Mouse (Mus musculus) right cerebral cortex, postnatal 4 days (tissue): ENCODE data around the gene Zc3h7a.

Source experiments
- DNase-seq: peaks from one replicate; pipeline ENCODE4 v3.0.0-alpha.2; 2022

Gene Zc3h7a

DNA sequence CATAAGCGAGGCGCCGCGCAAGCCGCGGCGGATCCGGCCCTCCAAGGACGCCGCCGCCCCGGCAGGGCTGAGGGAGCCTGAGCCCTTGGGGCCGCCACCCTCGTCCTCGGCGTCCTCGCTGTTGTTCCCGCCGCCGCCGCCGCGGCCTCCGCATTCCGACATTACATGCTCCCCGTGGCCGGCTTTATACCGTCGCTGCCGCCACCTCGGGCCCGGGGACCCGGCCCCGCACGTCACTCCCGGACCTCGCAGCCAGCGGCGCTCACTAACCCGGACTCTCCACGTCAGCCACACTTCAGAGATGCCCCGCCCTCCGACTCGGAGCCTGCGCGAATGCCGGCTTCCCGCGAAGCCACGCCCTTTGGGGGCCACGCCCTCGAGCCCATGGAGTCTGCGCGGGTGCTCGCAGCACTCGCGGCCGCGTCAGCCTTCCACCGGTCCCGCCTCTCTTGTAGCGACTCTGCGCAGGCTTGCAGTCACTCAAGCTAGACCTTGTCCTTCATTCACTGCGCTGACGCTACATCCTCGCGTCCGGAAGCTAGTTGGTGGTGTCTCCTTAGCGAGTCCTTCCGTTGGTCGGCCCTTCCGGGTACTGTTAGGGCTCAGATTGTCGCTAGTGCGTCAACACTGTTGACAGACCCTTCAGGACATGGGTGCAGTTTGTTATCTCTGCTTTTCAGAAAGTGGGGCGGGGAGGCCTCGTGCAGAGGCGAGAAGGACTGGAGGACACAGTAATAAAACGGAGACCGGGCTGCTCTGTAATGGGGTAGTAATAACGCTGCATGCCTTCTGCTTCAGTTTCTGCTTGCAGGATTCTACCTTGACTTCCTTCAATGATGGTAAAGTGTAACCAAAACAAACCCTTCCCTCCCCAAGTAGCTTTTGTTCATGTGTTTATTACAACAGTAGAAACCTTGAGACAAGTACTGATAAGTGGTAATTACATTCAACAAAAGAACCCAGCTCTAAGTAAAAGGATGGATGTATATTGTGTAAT lies 41.5 kb downstream of the Zc3h7a start, which contains the start of gene Txndc11:
Gene Txndc11, minus strand, starts transcription at position 303 of the 997 bp plus-strand sequence.
- peak; percentile 98 for DNase-seq

DNA sequence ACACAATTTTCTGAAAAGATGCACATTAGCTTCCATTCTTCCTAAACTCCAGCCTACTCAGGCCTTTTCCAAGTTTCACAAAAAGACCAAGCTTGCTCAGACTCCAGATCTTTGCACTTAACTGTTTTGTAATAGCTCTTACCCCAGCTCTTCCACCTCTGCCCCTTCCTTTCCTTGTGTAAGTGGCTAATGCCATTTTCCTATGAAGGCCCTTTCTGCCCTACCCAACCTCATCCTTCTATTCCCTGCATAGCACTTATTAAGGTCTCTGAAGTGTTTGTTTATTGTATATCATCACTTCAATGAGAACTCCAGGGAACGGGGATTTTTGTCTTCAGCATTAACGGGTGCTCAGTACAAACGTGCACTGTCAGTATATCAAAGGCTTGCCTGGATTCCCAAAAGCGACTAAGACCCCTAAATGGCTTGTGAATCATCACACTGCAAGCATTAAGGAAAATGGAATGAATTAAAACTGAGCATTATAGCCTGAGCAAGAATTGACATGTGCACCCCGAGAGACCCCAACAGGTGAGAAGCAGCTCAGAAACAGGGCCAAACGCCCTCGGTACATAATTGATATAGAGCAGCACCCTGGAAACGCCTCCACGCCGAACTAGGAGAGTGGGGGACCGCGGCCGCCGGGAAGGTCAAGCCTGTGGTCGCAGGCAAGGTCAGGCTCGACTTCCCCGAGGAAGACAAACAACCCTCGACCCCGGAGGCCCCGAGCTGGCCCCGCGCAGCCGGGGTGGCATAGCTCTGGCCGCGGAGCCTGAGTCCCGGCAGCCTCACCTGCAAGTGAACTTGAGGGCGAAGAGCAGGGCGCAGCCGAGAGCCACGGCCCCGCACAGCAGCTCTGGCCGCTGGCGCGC lies 42.5 kb downstream of the Zc3h7a start:
- no peak for DNase-seq

DNA sequence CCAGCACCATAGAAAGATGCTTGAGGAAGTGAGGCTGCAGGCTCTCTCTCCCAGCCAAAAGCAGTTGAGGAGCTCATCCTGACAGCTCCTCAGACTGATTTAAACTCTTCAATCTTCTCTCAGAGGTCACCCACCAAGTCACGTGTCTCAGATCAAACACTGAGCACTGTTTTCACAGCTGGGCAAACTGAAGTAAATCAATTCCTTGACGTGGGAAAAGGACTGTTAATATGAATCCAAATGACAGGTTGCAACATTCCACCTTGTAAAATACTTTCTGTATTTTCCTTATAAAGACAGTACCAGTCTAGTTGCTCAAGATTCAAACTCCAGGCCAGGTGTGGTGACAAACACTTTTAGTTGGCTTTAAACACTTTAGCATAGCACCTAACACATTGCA lies 43.4 kb downstream of the Zc3h7a start:
- no peak for DNase-seq

- DNase-seq, result no peak
Observed at GRCm38 (mm10) chr16:11128301-11128700, 47.9 kb downstream of the Zc3h7a start.

- DNase-seq, result no peak
Observed at GRCm38 (mm10) chr16:11125371-11125770, 50.8 kb downstream of the Zc3h7a start.

- no peak for DNase-seq
Observed at GRCm38 (mm10) chr16:11124110-11124509, 52.1 kb downstream of the Zc3h7a start.

- DNase-seq, result no peak
Observed at GRCm38 (mm10) chr16:11122625-11123024, 53.6 kb downstream of the Zc3h7a start.

DNA sequence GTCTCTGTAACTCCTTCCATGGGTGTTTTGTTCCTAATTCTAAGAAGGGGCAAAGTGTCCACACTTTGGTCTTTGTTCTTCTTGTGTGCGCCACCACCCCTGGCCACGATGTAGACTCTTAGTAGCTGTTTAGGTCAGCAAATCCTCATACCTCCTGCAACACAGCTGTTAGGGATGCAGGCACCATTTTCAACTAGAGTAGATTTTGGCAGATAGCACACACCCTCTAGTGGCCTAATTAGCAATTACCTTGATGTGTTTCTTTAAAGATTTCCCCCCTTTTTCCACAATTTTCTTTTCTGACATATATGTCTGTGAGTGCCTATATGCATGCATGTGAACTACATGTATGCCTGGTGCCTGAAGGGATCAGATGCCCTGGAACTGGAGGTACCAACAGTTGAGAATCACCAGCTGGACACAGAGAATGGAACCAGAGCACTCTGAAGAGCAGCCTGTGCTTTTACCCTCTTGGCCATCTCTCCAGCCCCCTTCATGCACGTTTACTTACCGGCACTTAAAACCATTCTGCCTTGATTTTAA lies 66.9 kb downstream of the Zc3h7a start:
- no peak for DNase-seq

DNA sequence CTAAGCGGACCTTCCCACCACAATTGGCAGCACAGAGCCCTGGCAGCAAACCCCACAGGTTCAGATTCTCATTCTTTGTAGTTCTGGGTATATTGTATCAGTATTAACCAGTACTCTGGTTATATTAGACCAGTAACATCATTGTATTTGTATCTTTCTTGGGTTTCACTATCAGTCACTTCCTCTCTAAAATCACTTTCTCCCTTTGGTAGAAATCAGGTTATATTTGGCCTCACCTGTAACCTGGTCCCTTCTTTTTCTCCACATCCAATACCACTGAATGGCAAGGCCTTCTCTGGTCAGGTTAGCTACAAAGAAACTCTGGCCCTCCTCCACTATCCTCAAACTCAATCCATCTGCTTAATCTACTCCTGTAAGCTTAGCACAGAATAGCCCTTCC lies 71.3 kb downstream of the Zc3h7a start:
- DNase-seq, result no peak

DNA sequence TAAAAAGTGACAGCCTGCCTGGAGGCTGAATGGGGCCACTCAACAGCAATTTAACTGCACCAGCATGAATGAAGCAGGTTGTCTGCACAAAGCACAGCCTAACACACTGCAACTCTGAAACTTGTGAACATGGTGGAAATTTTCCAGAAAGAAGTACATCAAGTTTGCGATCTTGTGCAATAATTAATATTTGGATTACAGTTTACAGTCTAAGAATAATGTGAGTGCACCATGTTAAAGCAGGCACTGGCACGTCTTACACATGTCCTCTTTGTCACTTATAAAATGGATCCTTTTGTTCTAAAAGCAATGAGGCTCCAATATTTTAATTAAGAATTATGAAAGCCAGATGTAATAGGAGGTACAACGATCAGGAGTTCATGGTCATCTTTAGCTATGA lies 78.9 kb downstream of the Zc3h7a start:
- DNase-seq, result no peak

DNA sequence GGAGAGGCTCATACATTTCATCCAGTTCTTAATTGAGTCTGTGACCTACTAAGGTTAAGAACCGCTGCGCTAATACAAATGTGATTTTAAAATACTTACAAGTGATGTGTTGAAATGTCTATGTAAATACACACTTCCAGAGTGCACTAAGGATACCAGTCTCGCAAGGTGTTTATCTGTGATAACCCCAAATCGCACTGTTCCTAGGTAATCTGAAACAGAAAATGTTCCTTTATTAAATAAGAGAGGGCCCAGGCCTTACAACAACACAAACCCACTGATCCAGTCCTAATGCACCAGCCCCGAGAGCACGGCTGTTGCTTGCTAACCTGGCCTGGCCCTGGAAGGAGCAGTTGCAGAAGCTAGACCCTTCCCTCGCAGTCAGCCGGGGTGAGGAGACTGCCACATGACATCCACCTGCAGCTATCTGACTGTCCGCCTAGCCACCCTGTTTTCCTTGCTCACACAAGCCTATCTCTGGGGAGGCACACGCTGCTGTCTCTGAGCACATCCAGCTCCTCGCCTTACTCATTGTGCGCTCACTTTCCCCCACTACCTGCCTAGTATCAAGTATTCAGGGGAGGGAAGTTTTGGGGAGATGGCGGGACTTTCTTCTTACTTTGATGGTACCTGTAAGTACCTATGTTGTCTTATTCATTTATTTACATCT lies 82.3 kb downstream of the Zc3h7a start:
- no peak for DNase-seq

- no peak for DNase-seq
Observed at GRCm38 (mm10) chr16:11092523-11092922, 83.7 kb downstream of the Zc3h7a start.

DNA sequence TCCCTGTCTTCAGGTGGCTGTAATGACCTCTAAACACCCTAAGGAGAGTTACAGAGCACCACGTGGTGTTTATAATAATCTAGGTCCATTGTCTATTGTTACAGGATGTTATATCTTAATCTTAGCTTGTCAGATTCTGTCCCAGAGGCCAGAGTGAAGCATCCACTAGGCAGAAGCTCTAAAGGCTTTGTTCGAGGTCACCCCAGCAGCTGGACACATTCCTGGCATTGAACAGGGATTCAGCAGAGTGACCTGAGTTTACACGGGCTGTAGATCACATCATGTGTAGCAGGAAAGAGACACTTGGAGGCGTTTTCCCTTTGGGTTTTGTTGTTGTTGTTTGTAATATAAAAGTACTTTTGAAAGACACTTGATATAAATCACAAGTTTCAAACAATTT lies 84.1 kb downstream of the Zc3h7a start:
- DNase-seq, result no peak

DNA sequence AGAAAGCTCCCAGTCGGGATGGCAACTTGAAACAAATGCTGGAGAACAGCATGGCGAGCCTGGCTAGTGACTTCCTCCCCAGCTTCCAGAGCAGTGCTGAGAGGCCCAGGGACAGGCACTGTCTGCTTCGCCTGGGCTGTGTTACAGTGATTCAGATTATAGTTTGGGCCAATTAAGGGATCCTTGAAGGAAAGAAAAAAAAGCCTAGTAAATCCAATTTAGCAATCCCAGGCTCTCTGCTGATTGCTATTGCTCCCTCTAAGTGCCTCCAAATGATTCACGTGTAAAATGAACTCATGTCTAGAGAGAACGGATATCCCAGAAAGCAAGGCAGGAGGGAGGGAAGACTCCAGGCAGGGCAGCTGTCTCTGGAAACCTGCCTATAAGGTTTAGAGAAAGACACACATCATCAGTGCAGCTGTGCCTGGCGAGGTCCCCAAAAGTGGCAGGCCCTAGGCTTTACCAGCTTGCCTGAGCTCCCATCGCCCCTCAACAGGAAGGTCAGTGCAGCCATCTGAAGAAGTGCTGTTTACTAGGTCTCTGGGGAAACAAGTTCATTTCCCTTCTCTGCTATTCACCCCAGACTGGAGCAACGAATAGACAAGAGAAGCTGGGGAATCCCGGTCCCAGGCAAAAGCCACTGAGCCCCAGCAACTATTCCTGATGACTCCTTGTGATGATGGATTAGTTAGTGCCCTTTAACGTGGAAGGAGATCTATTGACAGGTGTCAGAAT lies 85.2 kb downstream of the Zc3h7a start:
- no peak for DNase-seq

DNA sequence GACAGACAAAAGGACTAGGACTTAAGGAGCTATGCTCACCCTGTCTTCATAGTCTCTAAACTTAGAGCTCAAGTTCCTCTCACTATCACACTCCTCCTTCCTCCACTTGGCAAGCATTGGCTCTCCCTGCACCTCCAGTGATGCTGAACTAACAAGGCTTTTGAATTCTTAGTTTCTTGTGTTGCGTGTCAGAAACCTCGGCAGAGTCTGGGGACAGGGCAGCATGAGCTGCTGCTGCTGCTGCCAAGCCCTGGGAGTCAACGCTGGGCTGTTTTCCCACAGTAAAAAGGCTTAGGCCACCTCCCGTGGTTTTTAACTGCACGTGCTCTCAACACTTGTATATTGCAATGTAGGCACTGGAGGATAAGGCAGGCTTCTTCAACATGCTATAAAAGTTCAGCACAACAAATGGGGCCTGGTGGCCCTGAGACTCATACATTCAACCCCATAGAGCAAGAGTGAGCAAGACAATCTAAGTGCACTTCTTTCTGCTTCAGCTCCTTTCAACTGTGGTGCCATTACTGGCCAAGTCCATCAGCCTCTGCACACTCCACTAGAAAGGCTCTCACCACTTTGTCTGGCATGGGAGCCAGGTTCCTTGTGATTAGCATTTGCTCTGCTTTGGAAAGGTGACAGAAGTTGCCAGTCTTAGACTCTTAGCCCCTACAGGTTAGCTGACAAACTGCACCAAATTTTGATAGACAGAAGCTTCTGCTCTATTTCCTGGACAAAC lies 89.2 kb downstream of the Zc3h7a start:
- no peak for DNase-seq
